Mouse (Mus musculus) lung, postnatal 0 days (tissue): ENCODE measurements around the gene Creg1.

Source experiments
- CTCF ChIP-seq: IDR thresholded peaks from 2 replicates; pipeline ENCODE4 v1.5.1; 2016; ENCODE audit warnings: antibody characterized with exemption, mild to moderate bottlenecking
- EP300 ChIP-seq: IDR thresholded peaks from 2 replicates; pipeline ENCODE4 v1.6.1; 2016; ENCODE audit warnings: antibody characterized with exemption, mild to moderate bottlenecking, control low read depth

DNA sequence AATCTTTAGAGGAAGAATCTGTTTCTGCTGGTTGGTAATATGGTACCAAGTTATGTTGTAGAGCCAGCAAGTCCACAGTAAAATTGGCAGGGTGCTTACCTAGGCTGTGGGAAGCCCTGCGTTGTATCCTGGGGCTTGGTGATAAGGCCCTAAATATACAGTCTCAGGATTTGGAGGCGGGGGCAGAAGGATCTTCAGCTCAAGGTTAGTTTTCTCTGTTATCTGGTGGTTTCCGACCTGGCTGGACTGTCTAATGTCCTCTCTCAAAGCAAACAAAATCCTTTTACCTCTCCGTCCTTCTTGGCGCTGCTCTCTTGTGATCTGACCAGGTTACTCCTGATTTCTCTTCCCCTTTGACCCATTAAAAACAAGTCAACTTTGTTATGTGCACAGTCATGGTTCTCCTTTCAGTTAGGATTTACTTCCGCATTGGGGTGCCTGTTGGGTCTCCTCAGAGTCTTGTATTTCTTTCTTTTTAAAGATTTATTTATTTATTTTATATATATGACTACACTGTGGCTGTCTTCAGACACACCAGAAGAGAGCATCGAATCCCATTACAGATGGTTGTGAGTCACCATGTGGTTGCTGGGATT is 2.8 kb downstream of the Creg1 start:
- TF ChIP-seq CTCF (no peak), EP300 (no peak)
